Mouse (Mus musculus): ENCODE results near the gene Smad3. TPM values are rescaled to one million over a fixed set of nuclear protein-coding genes. Genes with fewer than 3 reads are reported as not detected.

Gene Smad3
- polyA plus RNA-seq, 1 experiment, result 6.3 TPM

DNA sequence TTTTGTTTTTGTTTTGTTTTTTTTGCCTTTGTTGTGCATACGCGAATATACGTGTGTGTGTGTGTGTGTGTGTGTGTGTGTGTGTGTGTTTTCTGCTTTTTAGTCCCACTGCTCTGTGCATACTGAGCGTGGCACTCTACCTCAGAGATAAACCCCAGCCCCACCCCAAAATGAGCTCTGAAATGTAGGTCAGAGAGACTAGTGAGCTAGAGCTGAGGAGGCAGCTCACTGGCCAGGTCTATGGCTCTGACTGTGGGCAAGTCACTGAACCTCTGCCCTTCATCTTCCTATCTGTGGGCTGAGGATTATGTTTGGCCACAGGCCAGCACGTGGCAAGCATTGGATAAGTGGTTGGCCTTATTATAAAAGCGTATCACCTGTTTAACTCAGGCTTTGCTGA, 153.9 kb downstream of the Smad3 start:
- Histone ChIP-seq H3K79me3 (ENCODE audit: low read depth) (peaks cover 39% of the 10 kb centered on the region), H3K4me3 (ENCODE audit: insufficient read depth, poor library complexity, severe bottlenecking) (peak overlapping the region; percentile 71), H3K27me3 (ENCODE audit: control insufficient read depth, insufficient read depth, insufficient read length) (no peaks in the 10 kb centered on the region), H3K79me2 (ENCODE audit: control insufficient read depth, insufficient read depth) (peaks cover 58% of the 10 kb centered on the region), H3ac (ENCODE audit: control insufficient read depth, insufficient read length, low read depth) (no peak overlapping the region), H3K36me3 (ENCODE audit: control insufficient read depth, insufficient read depth) (no peaks in the 10 kb centered on the region)
- no peak for TF ChIP-seq MAX (IDR thresholded peaks at IDR 0.05)
- TF ChIP-seq FOSL1 (IDR thresholded peaks at IDR 0.05; ENCODE audit: insufficient read depth, low read length, poor library complexity, severe bottlenecking), result no peak
- no peak for TF ChIP-seq CTCF (IDR thresholded peaks at IDR 0.05; ENCODE audit: control insufficient read depth, insufficient read depth, insufficient read length)

- H3K4me3 ChIP-seq (ENCODE audit: insufficient read depth, poor library complexity, severe bottlenecking), result peak within 1 kb of the TSS; percentile 71
- TF ChIP-seq MAX (IDR thresholded peaks at IDR 0.05) (peak; percentile 46), MYOD1 (IDR thresholded peaks at IDR 0.05; ENCODE audit: control insufficient read depth, insufficient read length, low read depth) (no peak)
- peaks cover 34% of the 10 kb centered on the region for H3K79me3 ChIP-seq (ENCODE audit: low read depth)
- no peaks in the 10 kb centered on the region for H3K27me3 ChIP-seq (ENCODE audit: control insufficient read depth, insufficient read depth, insufficient read length)
- peak within 1 kb of the TSS; percentile 75 for H3ac ChIP-seq (ENCODE audit: control insufficient read depth, insufficient read length, low read depth)
- H3K36me3 ChIP-seq (ENCODE audit: control insufficient read depth, insufficient read depth), result no peaks in the 10 kb centered on the region
- peaks cover 48% of the 10 kb centered on the region for H3K79me2 ChIP-seq (ENCODE audit: control insufficient read depth, insufficient read depth)
Measured at GRCm38 (mm10) chr9:63602043-63602939, 155.5 kb downstream of the Smad3 start, which contains the start of the genes Iqch and Aagab. Gene Iqch (minus strand): TSS chr9:63602493. Gene Aagab (plus strand): TSS chr9:63602660.

Other genes starting within 250 kb of the Smad3 start
- gene Iqch, start 155.5 kb downstream of the Smad3 start, polyA plus RNA-seq (2012; fragmentation: generic; extraction: Trizol), result not detected
- 9.1 TPM for gene Aagab, start 155.3 kb downstream of the Smad3 start, polyA plus RNA-seq (2012; fragmentation: generic; extraction: Trizol)